Mouse (Mus musculus) lung, postnatal 0 days (tissue): ENCODE measurements around the gene Gm38394. TPM values are rescaled to one million over a fixed set of nuclear protein-coding genes. Genes with fewer than 3 reads are reported as not detected.
A peak's percentile ranks its signal among the peaks of the same experiment; 100 is the strongest.

ENCODE experiments used
- ATAC-seq: fragments of 200-750 bp; cut with Nextera tagmentation; 2 replicates; pipeline ENCODE4 v1.8.0; 2017; ENCODE audit warnings: moderate library complexity
- DNase-seq: peaks from one replicate; pipeline ENCODE4 v3.0.0-alpha.2; 2016; ENCODE audit warnings: low spot score
- H3K27ac ChIP-seq: fragments of 300-500 bp; sonication (generic); 2 replicates; pipeline ENCODE4 v1.5.1; 2014; ENCODE audit warnings: antibody characterized with exemption, mild to moderate bottlenecking, low read length, mixed read lengths
- H3K27me3 ChIP-seq: fragments of 300-500 bp; sonication (generic); replicated peaks from 2 replicates; pipeline ENCODE4 v1.6.1; 2014; ENCODE audit warnings: low read length, mixed read lengths; ENCODE audit not compliant: insufficient read depth
- H3K36me3 ChIP-seq: fragments of 300-500 bp; sonication (generic); 2 replicates; pipeline ENCODE4 v1.6.1; 2014; ENCODE audit warnings: low read length, mixed read lengths; ENCODE audit not compliant: insufficient read depth
- H3K4me1 ChIP-seq: fragments of 300-500 bp; sonication (generic); 2 replicates; pipeline ENCODE4 v1.6.1; 2014; ENCODE audit warnings: antibody characterized with exemption, low read depth, low read length, mixed read lengths; ENCODE audit not compliant: insufficient read depth
- H3K4me2 ChIP-seq: fragments of 300-500 bp; sonication (generic); replicated peaks from 2 replicates; pipeline ENCODE4 v1.6.1; 2014; ENCODE audit warnings: low read depth, mild to moderate bottlenecking, low read length, moderate library complexity, mixed read lengths
- H3K4me3 ChIP-seq: fragments of 300-500 bp; sonication (generic); 2 replicates; pipeline ENCODE4 v1.5.1; 2014; ENCODE audit warnings: low read depth, low read length
- H3K9ac ChIP-seq: fragments of 300-500 bp; sonication (generic); replicated peaks from 2 replicates; pipeline ENCODE4 v1.6.1; 2014; ENCODE audit warnings: low read depth, mild to moderate bottlenecking
- H3K9me3 ChIP-seq: fragments of 300-500 bp; sonication (generic); 2 replicates; pipeline ENCODE4 v1.6.1; 2016; ENCODE audit warnings: low read length, mixed read lengths
- CTCF ChIP-seq: IDR thresholded peaks from 2 replicates; pipeline ENCODE4 v1.5.1; 2016; ENCODE audit warnings: antibody characterized with exemption, mild to moderate bottlenecking
- EP300 ChIP-seq: IDR thresholded peaks from 2 replicates; pipeline ENCODE4 v1.6.1; 2016; ENCODE audit warnings: antibody characterized with exemption, mild to moderate bottlenecking, control low read depth
- WGBS: fragments of 180-500 bp; shearing (Covaris S2); extraction: QIAGEN DNeasy Blood & Tissue Kit; methylation state at CpG from one replicate; pipeline ENCODE4 v1.1.7; 2014; 5-methylcytosine and 5-hydroxymethylcytosine counted together
- polyA plus RNA-seq: library from polyadenylated mRNA; unstranded; fragments of >200 nt; fragmentation: Nextera tagmentation; extraction: Ambion mirVana; gene quantifications from 2 replicates; pipeline ENCODE4 v1.2.1, GENCODE M21; 2015

Gm38394 gene
- polyA plus RNA-seq, 1 experiment from 2014 or later, result 3.8 TPM

DNA sequence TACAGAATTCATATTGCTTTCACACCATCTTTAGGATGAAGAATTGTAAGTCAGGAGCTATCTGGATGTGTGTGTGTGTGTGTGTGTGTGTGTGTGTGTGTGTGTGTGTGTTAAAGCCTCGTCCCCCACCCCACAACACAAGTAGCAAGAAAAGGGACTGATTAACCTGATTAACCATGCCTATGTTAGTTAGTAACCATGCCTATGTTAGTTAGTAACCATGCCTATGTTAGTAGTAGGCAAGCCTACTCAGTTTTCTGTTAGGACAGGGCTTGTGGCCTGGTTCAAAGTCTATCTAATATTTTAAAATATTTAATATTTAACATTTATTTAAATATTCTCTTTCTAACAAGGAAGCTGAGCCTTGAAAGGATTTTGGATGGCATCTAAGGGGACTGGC, 49.7 kb downstream of the Gm38394 start:
- TF ChIP-seq CTCF (no peak), EP300 (no peak)
- Histone ChIP-seq H3K4me2 (no peak overlapping the region), H3K4me1 (no peaks in the 10 kb centered on the region), H3K4me3 (no peak overlapping the region), H3K27ac (no peak overlapping the region), H3K9ac (no peak overlapping the region), H3K36me3 (peaks cover 14% of the 10 kb centered on the region), H3K9me3 (no peaks in the 10 kb centered on the region), H3K27me3 (no peaks in the 10 kb centered on the region)
- DNase-seq, result no peak
- 77% methylated on average over 1 of the region's 1 CpGs for WGBS
- ATAC-seq, result no peak

DNA sequence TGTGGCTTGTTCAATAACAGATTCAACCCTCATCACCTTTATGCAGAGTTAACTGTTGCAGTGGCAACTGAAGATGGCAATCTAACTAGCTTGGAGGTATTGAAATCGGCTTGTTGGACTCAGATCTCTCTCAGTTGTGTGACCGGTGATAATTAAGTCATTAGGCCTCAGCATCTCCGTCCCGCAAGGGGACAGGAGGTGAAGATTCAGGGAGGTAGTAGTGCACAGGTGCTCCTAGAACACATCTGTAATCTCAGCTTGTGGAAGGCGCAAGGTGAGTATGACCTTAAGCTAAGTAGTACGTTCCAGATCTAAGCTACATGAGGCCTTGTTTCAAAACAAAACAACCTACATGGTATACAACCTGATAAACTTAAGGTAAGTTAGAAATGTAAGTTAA, 50.5 kb downstream of the Gm38394 start:
- no peaks in the 10 kb centered on the region for H3K4me1 ChIP-seq
- no peak overlapping the region for H3K4me2 ChIP-seq
- no peak overlapping the region for H3K9ac ChIP-seq
- no peak for TF ChIP-seq CTCF
- no peak for TF ChIP-seq EP300
- H3K9me3 ChIP-seq, result no peaks in the 10 kb centered on the region
- H3K4me3 ChIP-seq, result no peak overlapping the region
- no peak for DNase-seq
- peaks cover 21% of the 10 kb centered on the region for H3K36me3 ChIP-seq
- whole genome bisulfite sequencing, result 49% methylated on average over 6 of the region's 6 CpGs
- H3K27ac ChIP-seq, result no peak overlapping the region
- ATAC-seq, result no peak
- no peaks in the 10 kb centered on the region for H3K27me3 ChIP-seq

DNA sequence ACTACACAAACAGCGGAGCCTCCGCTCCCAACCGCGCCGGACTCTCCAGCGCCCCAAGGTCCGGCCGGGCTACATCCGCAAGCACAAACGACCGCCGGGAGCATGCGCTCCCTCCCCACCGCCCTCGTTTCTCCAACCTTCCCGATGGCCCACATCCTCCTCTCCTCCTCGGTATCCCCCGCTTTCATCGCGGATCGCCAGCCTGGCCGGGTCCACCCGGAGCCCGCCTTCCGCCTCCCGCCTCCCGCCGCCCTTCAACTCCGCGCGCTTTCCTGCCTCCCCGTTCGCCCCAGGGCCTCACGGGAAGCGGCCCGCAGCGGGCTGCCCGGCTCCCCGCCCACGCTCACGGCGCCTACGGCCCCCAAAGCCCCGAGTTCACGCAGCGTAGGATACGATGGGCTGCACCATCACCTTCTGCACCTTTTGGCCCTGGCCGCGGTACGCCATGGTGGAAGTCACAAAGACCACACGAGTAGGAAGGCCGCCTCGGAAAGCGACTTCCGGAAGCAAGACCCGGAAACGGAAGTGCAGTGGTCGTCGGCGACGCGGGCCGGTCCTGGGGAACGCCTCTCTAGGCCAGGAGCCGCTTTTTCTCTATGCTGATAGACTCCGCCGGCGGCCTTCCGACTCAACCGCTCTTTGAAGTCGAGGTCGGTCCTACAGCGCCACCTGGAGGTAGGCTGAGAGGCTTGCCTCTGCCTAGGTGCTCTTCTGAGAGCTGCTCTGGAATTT, 51.2 kb downstream of the Gm38394 start, which contains the start of gene Snrpe:
Snrpe (minus strand) TSS at position 521 of the 732 bp plus-strand sequence.
- H3K4me3 ChIP-seq, result peak within 1 kb of the TSS; percentile 75
- H3K4me1 ChIP-seq, result no peaks in the 10 kb centered on the region
- DNase-seq (peak; percentile 100), ATAC-seq (peak; percentile 99)
- no peaks in the 10 kb centered on the region for H3K9me3 ChIP-seq
- no peaks in the 10 kb centered on the region for H3K27me3 ChIP-seq
- H3K36me3 ChIP-seq, result peaks cover 27% of the 10 kb centered on the region
- TF ChIP-seq EP300, result no peak
- TF ChIP-seq CTCF, result peak; percentile 97
- H3K9ac ChIP-seq, result peak within 1 kb of the TSS; percentile 78
- peak within 1 kb of the TSS; percentile 49 for H3K4me2 ChIP-seq
- 2% methylated on average over 69 of the region's 73 CpGs for WGBS
- H3K27ac ChIP-seq, result peak within 1 kb of the TSS; percentile 73

DNA sequence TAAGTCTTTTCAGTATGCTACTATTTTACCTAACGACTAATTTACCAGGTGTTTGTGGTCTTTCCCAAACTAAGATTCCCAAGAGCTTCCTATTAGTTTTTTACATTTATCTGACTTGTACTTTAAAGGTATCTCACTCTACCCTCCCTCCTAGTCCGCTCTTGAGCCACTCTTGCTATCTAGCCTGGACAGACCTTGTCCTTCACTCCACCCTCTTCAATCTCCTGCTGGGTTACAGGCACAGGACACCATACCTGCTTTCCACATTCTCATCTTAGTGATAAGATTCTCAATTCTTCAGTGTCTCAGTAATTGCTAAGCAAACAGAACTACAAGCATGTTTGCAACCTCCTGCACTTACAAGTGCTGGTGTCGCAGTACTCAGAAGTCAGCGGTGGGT, 57.9 kb downstream of the Gm38394 start:
- Histone ChIP-seq H3K27me3 (no peaks in the 10 kb centered on the region), H3K4me3 (no peak overlapping the region), H3K9me3 (no peaks in the 10 kb centered on the region), H3K4me2 (no peak overlapping the region), H3K4me1 (no peaks in the 10 kb centered on the region), H3K36me3 (peaks cover 39% of the 10 kb centered on the region), H3K9ac (no peak overlapping the region), H3K27ac (no peak overlapping the region)
- ATAC-seq (no peak), DNase-seq (no peak)
- TF ChIP-seq CTCF (no peak), EP300 (no peak)
- WGBS, result 83% methylated on average over 4 of the region's 4 CpGs

DNA sequence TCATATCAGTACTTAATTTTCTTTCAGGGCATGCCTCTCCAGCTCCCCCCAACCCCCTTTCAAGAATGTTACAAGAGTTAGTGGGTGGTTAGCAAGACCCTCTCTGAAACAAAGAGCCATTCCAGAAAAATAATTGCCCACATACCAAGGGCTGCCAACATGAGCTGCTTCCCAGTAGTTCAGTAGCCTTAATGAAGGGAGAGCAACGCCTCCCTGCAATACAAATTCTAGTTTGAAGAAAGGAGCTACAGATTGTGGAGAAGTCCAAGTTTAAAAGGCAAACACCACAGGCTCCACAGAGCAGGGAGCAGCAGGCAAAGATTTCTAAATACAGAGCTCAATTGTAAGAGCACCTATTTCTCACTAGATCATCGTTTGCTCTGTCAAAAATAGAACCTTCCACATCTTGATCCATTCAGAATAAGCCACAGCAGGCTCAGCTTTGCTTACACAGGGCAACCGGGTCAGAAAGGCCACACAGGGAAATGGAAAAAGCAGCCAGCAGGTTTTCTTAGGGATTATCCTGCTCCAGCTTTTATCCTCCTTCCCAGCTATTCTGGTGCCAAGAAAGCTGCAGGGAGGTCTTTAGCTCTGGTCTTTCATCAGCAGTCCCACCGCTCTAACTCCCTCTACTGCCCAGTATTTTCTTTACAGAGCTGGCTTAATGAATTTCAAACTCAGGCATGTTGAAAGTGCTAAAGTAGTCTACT, 64.7 kb downstream of the Gm38394 start:
- DNase-seq (peak; percentile 79), ATAC-seq (peak; percentile 52)
- WGBS, result 17% methylated on average over 4 of the region's 4 CpGs
- Histone ChIP-seq H3K4me3 (no peak overlapping the region), H3K27me3 (no peaks in the 10 kb centered on the region), H3K9me3 (no peaks in the 10 kb centered on the region), H3K4me2 (no peak overlapping the region), H3K27ac (no peak overlapping the region), H3K9ac (no peak overlapping the region), H3K4me1 (no peaks in the 10 kb centered on the region), H3K36me3 (no peaks in the 10 kb centered on the region)
- TF ChIP-seq EP300, result no peak
- TF ChIP-seq CTCF, result peak; percentile 65

DNA sequence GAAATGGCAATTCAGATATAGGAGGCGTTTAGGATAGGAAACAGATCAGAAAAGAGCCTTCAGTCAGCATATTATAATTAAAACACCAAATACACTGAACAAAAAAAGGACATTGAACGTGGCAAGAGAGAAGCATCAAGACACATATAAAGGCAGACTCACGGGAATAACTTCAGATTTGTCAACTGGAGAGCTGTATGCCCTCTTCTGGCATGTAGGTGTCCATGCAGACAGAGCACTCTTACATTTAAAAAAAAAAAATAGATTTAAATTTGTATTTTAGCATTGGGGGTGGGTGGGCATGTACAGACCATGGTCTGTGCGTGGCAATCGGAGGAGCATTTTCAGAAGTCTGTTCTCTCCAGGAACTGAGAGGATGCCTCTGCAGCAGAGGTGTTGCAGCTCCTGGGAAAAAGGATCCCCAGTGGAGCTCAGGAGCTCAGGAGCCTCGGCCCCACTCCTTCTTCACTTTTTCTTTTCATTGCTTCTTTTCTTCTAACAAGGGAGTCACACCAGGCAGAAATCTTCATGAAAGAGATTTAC, 75.1 kb downstream of the Gm38394 start:
- TF ChIP-seq CTCF, result peak; percentile 52
- no peak for TF ChIP-seq EP300
- Histone ChIP-seq H3K27ac (no peak overlapping the region), H3K4me3 (no peak overlapping the region), H3K27me3 (no peaks in the 10 kb centered on the region), H3K9ac (no peak overlapping the region), H3K36me3 (no peaks in the 10 kb centered on the region), H3K9me3 (no peaks in the 10 kb centered on the region), H3K4me2 (no peak overlapping the region), H3K4me1 (no peaks in the 10 kb centered on the region)
- peak; percentile 22 for DNase-seq
- ATAC-seq, result no peak
- WGBS, result 68% methylated on average over 6 of the region's 6 CpGs
